Mouse (Mus musculus) testis, adult 2 months (tissue): ENCODE data around the gene St8sia6.

Source experiments
- CTCF ChIP-seq: fragments of 200-500 bp; IDR thresholded peaks from 2 replicates; pipeline ENCODE4 v1.5.1; 2012; ENCODE audit warnings: low read depth, mild to moderate bottlenecking, inconsistent platforms, low read length, moderate library complexity; ENCODE audit not compliant: control insufficient read depth, insufficient read depth, insufficient replicate concordance
- POLR2A ChIP-seq: fragments of 200-500 bp; IDR thresholded peaks from 2 replicates; pipeline ENCODE4 v1.6.1; 2012; ENCODE audit warnings: low read depth, mild to moderate bottlenecking, inconsistent platforms, low read length, moderate library complexity; ENCODE audit not compliant: control insufficient read depth

GRCm38 (mm10) chr2:13747576-13747975 lies 46.3 kb downstream of the St8sia6 start:
- TF ChIP-seq CTCF (no peak), POLR2A (no peak)
